Mouse (Mus musculus) heart, adult 8-10 months (tissue): Measurements from ENCODE around the gene Timeless. TPM values are rescaled to one million over a fixed set of nuclear protein-coding genes. Genes with fewer than 3 reads are reported as not detected.

Experiments used
- DNase-seq: peaks from one replicate; pipeline ENCODE4 v3.0.0; 2022; ENCODE audit warnings: low spot score
- total RNA-seq, 4 experiments: library from RNA; stranded (reverse); gene quantifications; 2 replicates each; pipeline ENCODE4 v1.2.4; 2022

Gene Timeless
- total RNA-seq, 4 experiments from 2014 or later: 6.0 to 8.5 (median 7.7) TPM

DNA sequence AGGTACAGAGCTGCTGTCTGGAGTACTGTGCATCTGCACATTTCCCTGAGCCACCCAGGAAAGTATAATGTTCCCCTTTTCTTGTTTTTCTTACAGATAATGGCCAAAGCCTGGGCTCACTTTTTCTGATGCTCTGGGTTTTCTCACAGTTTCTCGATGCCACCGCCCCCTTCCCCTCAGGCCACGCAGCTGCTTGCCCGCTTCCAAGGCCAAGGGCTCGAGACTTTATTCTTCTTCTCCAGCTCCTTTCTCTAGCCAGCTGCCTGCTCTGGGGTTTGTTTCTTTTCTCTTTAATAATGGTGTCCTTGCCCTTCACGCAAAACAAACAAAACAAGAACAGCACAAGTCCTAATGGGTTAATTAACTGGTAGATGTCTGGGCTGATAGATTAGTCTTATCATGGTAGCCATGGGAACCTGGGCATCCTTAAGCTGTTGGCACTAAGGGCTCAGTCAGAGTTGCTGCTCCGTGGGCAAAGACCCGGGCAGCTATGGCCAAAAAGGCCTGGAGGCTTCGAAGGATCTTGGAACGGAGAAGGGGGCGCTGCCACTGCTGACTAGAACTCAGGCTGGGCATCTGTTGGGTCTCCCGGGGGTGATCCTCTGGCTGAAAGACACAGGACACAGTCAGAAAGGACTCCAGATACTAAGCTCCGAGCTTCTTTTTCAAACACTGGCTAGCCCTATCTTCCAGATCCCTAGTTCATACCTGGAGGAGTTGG lies 64.7 kb downstream of the Timeless start:
- no peak for DNase-seq

DNA sequence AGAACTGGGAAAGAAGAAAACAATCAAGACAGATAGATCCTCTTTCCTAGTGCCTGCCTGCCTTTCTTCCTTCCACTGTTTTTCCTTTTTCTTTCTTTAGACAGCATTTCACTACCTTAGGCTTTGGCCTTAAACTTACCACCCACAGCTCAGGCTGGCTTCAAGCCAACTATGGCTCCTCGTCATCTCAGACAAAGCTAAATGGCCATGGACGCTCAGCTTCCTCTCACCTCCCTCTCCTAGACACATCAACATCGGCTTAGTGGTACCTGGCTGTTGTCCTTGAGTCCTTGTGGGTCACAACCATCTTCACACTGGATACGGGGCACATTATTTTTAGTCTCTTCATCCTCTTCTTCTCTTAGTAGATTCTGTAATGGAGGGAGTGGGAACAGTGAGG lies 65.4 kb downstream of the Timeless start:
- no peak for DNase-seq

DNA sequence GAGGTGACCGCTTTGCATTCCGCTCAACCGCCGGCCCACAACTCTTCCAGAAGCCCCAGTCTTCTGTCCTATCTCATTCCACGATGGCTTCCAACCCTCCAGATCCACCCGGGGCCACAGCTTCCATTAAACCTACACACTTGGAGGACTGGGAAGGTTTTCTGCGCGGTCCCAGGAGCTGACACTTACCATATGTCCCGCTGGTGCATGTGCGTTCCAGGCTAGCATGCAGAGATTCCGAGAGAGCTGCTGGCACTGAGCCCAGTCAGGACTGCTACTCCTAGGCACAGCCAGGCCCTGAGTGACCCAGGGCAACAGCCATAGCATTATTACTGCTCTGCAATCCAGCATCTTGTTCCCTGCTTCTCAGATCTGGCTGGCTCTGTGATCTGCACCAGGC lies 65.8 kb downstream of the Timeless start:
- no peak for DNase-seq

DNA sequence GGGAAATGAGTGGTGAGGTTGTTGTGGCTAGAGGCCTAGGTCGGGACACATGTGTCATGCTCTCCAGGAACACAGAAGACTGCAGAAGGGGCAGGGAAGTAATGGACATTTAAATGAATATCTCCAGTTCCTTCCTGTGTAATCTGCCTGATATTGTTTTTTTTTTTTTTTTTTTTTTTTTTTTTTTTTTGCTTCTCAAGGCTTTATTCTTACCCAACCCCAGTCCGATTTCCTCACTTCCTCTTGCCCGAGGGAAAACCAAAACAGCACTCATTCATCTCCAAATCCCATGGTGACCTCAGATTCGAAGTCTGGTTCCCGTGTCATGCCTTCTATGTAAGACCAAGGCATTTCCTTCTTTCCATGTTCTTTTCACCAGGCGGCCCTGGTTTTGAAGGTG lies 66.4 kb downstream of the Timeless start:
- DNase-seq: no peak

- no peak for DNase-seq
Observed at GRCm38 (mm10) chr10:128298702-128299171, 66.9 kb downstream of the Timeless start, which contains the start of gene Il23a. Gene Il23a, minus strand, starts transcription at chr10:128298752.

GRCm38 (mm10) chr10:128302357-128302756 lies 70.5 kb downstream of the Timeless start:
- DNase-seq: no peak

Other genes starting within 250 kb of the Timeless start
- not detected for gene Hsd17b6, start 224.5 kb upstream of the Timeless start, total RNA-seq
- 1 to 10 TPM; 1.5 to 2.2 (median 1.7) TPM for gene Prim1, start 216.9 kb upstream of the Timeless start, total RNA-seq
- gene Naca, start 196.5 kb upstream of the Timeless start, total RNA-seq: 100 to 1,000 TPM; 503 to 580 (median 537) TPM
- 100 to 1,000 TPM in 1 of 4 experiments, 10 to 100 TPM in 3; 77.8 to 104 (median 91.6) TPM for gene Ptges3, start 173.1 kb upstream of the Timeless start, total RNA-seq
- gene Atp5b, start 148.8 kb upstream of the Timeless start, total RNA-seq: 1,000 to 10,000 TPM; 7,887 to 9,725 (median 8,934) TPM
- 10 to 100 TPM; 21.3 to 22.8 (median 22.1) TPM for gene Baz2a, start 140.5 kb upstream of the Timeless start, total RNA-seq
- gene Rbms2, start 51.8 kb upstream of the Timeless start, total RNA-seq: 100 to 1,000 TPM in 3 of 4 experiments, 10 to 100 TPM in 1; 90.8 to 107 (median 104) TPM
- under 1 TPM; 0.38 to 0.60 (median 0.47) TPM for gene Gls2, start 37.6 kb upstream of the Timeless start, total RNA-seq
- gene Spryd4, start 20.3 kb upstream of the Timeless start, total RNA-seq: 10 to 100 TPM; 35.8 to 38.4 (median 37.6) TPM
- not detected for gene Mip, start 6.2 kb upstream of the Timeless start, total RNA-seq
- not detected for gene Apon, start 22.0 kb downstream of the Timeless start, total RNA-seq
- gene Apof, start 36.6 kb downstream of the Timeless start, total RNA-seq: not detected
- 1 to 10 TPM; 7.1 to 9.5 (median 8.6) TPM for gene Stat2, start 38.5 kb downstream of the Timeless start, total RNA-seq
- gene Il23a, start 66.7 kb downstream of the Timeless start, total RNA-seq: under 1 TPM in 1 of 4 experiments, not detected in 3; 0.38 TPM
- 1 to 10 TPM; 6.1 to 7.1 (median 6.5) TPM for gene Pan2, start 71.3 kb downstream of the Timeless start, total RNA-seq
- 10 to 100 TPM; 54.6 to 73.4 (median 61.2) TPM for gene Cnpy2, start 90.4 kb downstream of the Timeless start, total RNA-seq
- 1,000 to 10,000 TPM in 3 of 4 experiments, 100 to 1,000 TPM in 1; 991 to 1,066 (median 1,045) TPM for gene Cs, start 105.7 kb downstream of the Timeless start, total RNA-seq
- gene Coq10a, start 136.9 kb downstream of the Timeless start, total RNA-seq: 100 to 1,000 TPM; 365 to 443 (median 423) TPM
- 10 to 100 TPM; 39.8 to 45.9 (median 44.0) TPM for gene Ankrd52, start 145.1 kb downstream of the Timeless start, total RNA-seq
- not detected for gene Slc39a5, start 169.2 kb downstream of the Timeless start, total RNA-seq
- 10 to 100 TPM; 44.8 to 50.8 (median 45.2) TPM for gene Nabp2, start 179.4 kb downstream of the Timeless start, total RNA-seq
- gene Rnf41, start 179.6 kb downstream of the Timeless start, total RNA-seq: 10 to 100 TPM; 16.2 to 17.6 (median 16.7) TPM
- gene Smarcc2, start 227.2 kb downstream of the Timeless start, total RNA-seq: 10 to 100 TPM; 76.2 to 83.2 (median 79.1) TPM